Mouse (Mus musculus) kidney, postnatal 0 days (tissue): ENCODE measurements around the gene Fbxo48. TPM values are rescaled to one million over a fixed set of nuclear protein-coding genes. Genes with fewer than 3 reads are reported as not detected.

ENCODE experiments used
- ATAC-seq: fragments of 200-750 bp; cut with Nextera tagmentation; replicated peaks from 2 replicates; pipeline ENCODE4 v1.8.0; 2017; ENCODE audit warnings: low read depth, moderate number of reproducible peaks, moderate TSS enrichment, moderate library complexity; ENCODE audit not compliant: low FRiP score
- DNase-seq: peaks from one replicate; pipeline ENCODE4 v3.0.0-alpha.2; 2016; ENCODE audit warnings: low spot score
- H3K27ac ChIP-seq: fragments of 300-500 bp; sonication (generic); 2 replicates; pipeline ENCODE4 v1.5.1; 2014; ENCODE audit warnings: mild to moderate bottlenecking
- H3K27me3 ChIP-seq: fragments of 300-500 bp; sonication (generic); 2 replicates; pipeline ENCODE4 v1.6.1; 2014; ENCODE audit warnings: low read length, mixed read lengths; ENCODE audit not compliant: insufficient read depth
- H3K36me3 ChIP-seq: fragments of 300-500 bp; sonication (generic); 2 replicates; pipeline ENCODE4 v1.6.1; 2014; ENCODE audit warnings: low read length, mixed read lengths; ENCODE audit not compliant: insufficient read depth
- H3K4me1 ChIP-seq: fragments of 300-500 bp; sonication (generic); replicated peaks from 2 replicates; pipeline ENCODE4 v1.6.1; 2014; ENCODE audit warnings: antibody characterized with exemption, low read length, mixed read lengths; ENCODE audit not compliant: insufficient read depth
- H3K4me2 ChIP-seq: fragments of 300-500 bp; sonication (generic); 2 replicates; pipeline ENCODE4 v1.6.1; 2014; ENCODE audit warnings: mild to moderate bottlenecking, low read length, moderate library complexity, mixed read lengths
- H3K4me3 ChIP-seq: fragments of 300-500 bp; sonication (generic); replicated peaks from 2 replicates; pipeline ENCODE4 v1.5.1; 2014; ENCODE audit warnings: low read depth, low read length
- H3K9ac ChIP-seq: fragments of 300-500 bp; sonication (generic); 2 replicates; pipeline ENCODE4 v1.6.1; 2014; ENCODE audit warnings: low read depth, low read length
- H3K9me3 ChIP-seq: fragments of 300-500 bp; sonication (generic); replicated peaks from 2 replicates; pipeline ENCODE4 v1.6.1; 2016; ENCODE audit warnings: low read length, inconsistent platforms, mixed read lengths
- CTCF ChIP-seq: IDR thresholded peaks from 2 replicates; pipeline ENCODE4 v1.5.1; 2016; ENCODE audit warnings: antibody characterized with exemption, low read depth, mild to moderate bottlenecking, moderate library complexity
- whole genome bisulfite sequencing: fragments of 180-500 bp; shearing (Covaris S2); extraction: QIAGEN DNeasy Blood & Tissue Kit; methylation state at CpG from one replicate; pipeline ENCODE4 v1.1.7; 2014; 5-methylcytosine and 5-hydroxymethylcytosine counted together
- polyA plus RNA-seq: library from polyadenylated mRNA; unstranded; fragments of >200 nt; fragmentation: Nextera tagmentation; extraction: Ambion mirVana; gene quantifications from 2 replicates; pipeline ENCODE4 v1.2.1, GENCODE M21; 2015

The Fbxo48 gene
- polyA plus RNA-seq, 1 experiment from 2014 or later: 0.42 TPM

DNA sequence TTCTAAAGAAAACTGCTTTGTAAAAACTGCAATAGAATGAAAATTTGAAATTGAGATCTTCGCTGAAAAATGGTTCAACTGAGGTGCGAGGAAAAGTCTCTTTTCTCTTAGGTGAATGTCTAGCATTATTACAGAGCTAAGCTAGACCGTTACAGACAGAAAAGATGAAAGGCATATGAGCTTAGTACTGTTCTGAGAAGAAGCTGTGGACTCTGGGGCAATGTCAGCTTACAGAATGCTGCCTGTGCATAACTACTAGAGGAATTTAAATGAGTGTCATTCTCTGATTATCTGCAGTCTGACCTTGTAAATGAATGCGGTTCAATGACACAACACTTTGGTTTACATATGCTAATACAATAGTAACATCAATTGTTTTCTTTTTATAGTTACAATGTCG is 35.3 kb upstream of the Fbxo48 start:
- ATAC-seq: no peak
- WGBS: 80% methylated on average over 5 of the region's 5 CpGs

DNA sequence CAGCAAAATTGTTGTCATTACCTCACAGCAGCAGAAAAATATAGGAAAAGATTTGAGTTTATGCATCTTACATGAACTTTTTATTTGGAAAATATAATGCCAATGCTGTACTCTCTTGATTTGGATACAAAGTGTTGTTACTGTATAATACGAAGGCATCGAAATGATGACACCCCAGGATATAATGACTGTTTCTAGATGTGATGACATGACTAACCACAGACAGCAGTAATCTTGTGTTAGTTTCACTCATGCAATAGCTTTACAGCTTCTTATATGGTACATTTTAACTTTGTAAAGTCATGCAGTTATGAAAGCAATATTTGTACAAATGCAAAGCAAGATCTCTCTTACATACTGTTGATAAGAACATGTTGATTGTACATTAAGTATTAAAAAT is 33.7 kb upstream of the Fbxo48 start:
- ATAC-seq (no peak), DNase-seq (no peak)
- H3K4me1 ChIP-seq: no peaks in the 10 kb centered on the region
- TF ChIP-seq CTCF: no peak
- WGBS: 96% methylated on average over 2 of the region's 2 CpGs
- H3K27me3 ChIP-seq: no peaks in the 10 kb centered on the region
- no peaks in the 10 kb centered on the region for H3K9me3 ChIP-seq
- no peak overlapping the region for H3K27ac ChIP-seq
- H3K9ac ChIP-seq: no peak overlapping the region
- H3K36me3 ChIP-seq: no peaks in the 10 kb centered on the region
- H3K4me3 ChIP-seq: no peak overlapping the region
- H3K4me2 ChIP-seq: no peak overlapping the region

More for the DNA sequence above, 35.3 kb upstream of the Fbxo48 start:
- Histone ChIP-seq H3K4me2 (no peak overlapping the region), H3K36me3 (0 out of 2 replicates have a peak, but pooled peaks cover 3% of the 10 kb centered on the region), H3K9ac (no peak overlapping the region), H3K4me1 (no peaks in the 10 kb centered on the region), H3K27me3 (no peaks in the 10 kb centered on the region), H3K4me3 (no peak overlapping the region), H3K9me3 (no peaks in the 10 kb centered on the region), H3K27ac (no peak overlapping the region)
- no peak for DNase-seq
- TF ChIP-seq CTCF: no peak

DNA sequence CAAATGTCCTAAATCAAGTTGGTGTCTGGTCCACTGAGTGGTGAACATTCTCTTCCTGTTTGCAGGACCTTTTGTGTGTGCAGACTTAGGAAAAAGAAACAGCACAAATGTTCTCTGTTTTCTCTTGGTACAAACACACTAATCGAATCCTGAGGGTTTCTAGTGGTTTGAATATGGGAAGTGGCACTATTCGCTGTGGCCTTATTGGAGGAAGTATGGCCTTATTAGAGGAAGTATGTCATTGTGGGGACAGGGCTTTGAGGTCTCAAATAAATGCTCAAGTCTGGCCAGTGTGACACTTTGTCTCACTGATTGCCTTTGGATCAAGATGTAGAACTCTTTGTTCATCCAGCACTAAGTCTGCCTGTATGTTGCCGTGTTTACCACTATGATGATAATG is 19.0 kb upstream of the Fbxo48 start:
- no peaks in the 10 kb centered on the region for H3K4me1 ChIP-seq
- H3K9me3 ChIP-seq: no peaks in the 10 kb centered on the region
- WGBS: 92% methylated on average over 3 of the region's 3 CpGs
- TF ChIP-seq CTCF: no peak
- H3K4me3 ChIP-seq: no peak overlapping the region
- H3K4me2 ChIP-seq: no peak overlapping the region
- H3K27ac ChIP-seq: no peak overlapping the region
- no peaks in the 10 kb centered on the region for H3K27me3 ChIP-seq
- H3K9ac ChIP-seq: no peak overlapping the region
- no peak for DNase-seq
- no peaks in the 10 kb centered on the region for H3K36me3 ChIP-seq
- no peak for ATAC-seq

DNA sequence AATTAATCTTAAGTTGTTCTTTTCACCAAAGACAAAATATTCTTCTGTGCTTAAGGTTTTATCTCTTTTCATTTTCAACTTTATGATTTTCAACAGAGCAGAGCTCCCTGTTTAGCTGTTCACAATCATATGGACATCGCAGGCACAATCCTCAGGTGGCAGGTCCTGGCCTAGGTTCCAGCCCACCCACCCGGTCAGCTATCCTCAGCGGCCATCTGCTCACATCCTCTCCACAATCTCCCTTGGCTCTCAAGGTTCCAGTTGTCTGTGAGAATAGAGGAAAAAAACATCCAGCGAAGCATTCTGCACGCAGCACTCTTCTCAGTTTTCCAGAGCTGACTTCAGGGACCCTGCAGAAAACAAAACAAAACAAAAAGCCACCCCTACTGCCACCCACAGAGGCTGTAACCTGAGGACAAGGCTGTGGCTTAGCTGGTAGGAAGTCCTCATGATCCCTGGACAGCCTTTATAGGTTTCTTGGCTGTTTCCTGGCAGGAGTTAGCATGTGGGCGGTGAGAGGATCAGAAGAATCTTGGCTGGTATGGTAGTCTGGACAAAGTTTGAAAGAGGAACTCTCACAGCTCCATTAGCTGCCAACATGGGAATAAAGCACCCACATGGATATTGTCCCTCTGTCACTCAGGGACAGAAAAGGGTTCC is 15.5 kb upstream of the Fbxo48 start:
- Histone ChIP-seq H3K27me3 (no peaks in the 10 kb centered on the region), H3K4me1 (no peaks in the 10 kb centered on the region), H3K4me2 (no peak overlapping the region), H3K9me3 (no peaks in the 10 kb centered on the region), H3K36me3 (no peaks in the 10 kb centered on the region), H3K9ac (no peak overlapping the region), H3K4me3 (no peak overlapping the region), H3K27ac (no peak overlapping the region)
- no peak for TF ChIP-seq CTCF
- WGBS: 51% methylated on average over 6 of the region's 6 CpGs
- DNase-seq (no peak), ATAC-seq (no peak)

DNA sequence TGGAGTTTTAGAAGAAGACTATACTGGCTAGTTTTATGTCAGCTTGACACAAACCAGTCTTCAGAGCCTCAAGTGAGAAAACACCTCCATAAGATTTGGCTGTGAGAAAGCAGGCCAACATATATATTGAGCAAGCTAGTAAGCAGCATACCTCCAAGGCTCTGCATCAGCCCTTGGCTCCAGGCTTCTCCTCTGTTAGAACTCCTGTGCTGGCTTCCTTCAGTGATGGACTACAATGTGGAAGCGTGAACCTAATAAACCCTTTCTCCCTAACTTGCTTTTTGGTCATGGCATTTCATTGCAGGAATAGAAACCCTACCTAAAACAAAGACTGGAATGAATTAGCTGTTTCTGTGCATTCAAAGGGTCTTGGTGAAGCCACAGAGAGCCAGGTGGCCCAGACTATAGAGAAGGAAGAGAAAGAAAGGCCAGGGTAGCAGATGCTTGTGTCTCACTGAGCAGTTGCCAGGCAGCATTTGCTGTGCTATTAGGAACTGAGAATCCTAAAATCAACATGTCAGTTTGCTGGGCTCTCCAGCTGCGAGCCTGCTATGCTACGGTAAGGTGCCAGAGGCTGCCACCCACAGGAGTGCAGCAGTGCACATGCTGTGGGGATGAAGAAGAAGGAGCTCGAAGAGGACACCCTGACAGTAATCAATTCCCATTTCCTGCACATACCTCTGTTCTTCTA is 9.9 kb upstream of the Fbxo48 start:
- TF ChIP-seq CTCF: no peak
- WGBS: 77% methylated on average over 4 of the region's 4 CpGs
- Histone ChIP-seq H3K9ac (no peak overlapping the region), H3K9me3 (no peaks in the 10 kb centered on the region), H3K27me3 (no peaks in the 10 kb centered on the region), H3K27ac (no peak overlapping the region), H3K4me3 (no peak overlapping the region), H3K36me3 (no peaks in the 10 kb centered on the region), H3K4me2 (no peak overlapping the region), H3K4me1 (no peaks in the 10 kb centered on the region)
- ATAC-seq: no peak
- DNase-seq: no peak

DNA sequence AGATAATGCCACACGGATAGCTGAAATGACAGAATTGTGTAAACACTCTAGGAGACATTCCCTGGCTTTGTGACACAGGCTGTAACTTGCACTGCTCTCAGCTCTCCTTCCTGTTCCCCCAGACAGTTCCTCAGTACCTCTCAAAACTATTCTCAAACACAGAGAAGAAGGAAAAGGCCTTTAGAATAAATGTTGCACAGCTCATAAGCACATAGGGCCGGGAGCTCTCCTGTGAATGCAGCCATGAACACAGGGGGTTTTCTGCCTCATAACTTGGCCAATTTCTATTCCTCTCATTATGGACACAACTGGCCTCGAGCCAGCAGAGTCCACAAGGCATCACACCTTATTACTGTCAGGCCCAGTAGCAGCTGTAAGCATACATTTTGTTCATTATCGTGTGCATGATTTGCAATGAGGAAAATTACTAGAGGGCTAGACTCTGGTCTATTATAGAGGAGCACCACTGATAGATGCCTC is 9.2 kb upstream of the Fbxo48 start:
- Histone ChIP-seq H3K4me1 (no peaks in the 10 kb centered on the region), H3K9ac (no peak overlapping the region), H3K27ac (no peak overlapping the region), H3K27me3 (no peaks in the 10 kb centered on the region), H3K9me3 (no peaks in the 10 kb centered on the region), H3K4me2 (no peak overlapping the region), H3K36me3 (no peaks in the 10 kb centered on the region), H3K4me3 (no peak overlapping the region)
- 74% methylated on average over 4 of the region's 4 CpGs for WGBS
- ATAC-seq (no peak), DNase-seq (no peak)
- no peak for TF ChIP-seq CTCF
